Mouse (Mus musculus): ENCODE data around the gene Smim6.

Smim6 gene

GRCm38 (mm10) chr11:115955195-115955858 is 43.5 kb downstream of the Smim6 start:
- Histone ChIP-seq H3K4me1 (replicated peaks; ENCODE audit: low read depth, low read length) (peaks cover 74% of the 10 kb centered on the region), H3K36me3 (ENCODE audit: insufficient read depth, low read length) (peaks cover 89% of the 10 kb centered on the region), H3K27me3 (ENCODE audit: insufficient read depth, low read length) (no peaks in the 10 kb centered on the region), H3K9me3 (ENCODE audit: low read length) (no peaks in the 10 kb centered on the region), H3K4me3 (replicated peaks; ENCODE audit: low read length) (no peak overlapping the region)
- TF ChIP-seq NANOG (IDR thresholded peaks at IDR 0.05; ENCODE audit: borderline replicate concordance, low read length) (no peak), POU5F1 (IDR thresholded peaks at IDR 0.05; ENCODE audit: borderline replicate concordance, low read length) (no peak), CTCF (conservative IDR thresholded peaks at IDR 0.05; ENCODE audit: low read length) (no peak)

- Histone ChIP-seq H3K27me3 (ENCODE audit: insufficient read depth, low read length) (no peaks in the 10 kb centered on the region), H3K4me3 (replicated peaks; ENCODE audit: low read length) (peak overlapping the region; percentile 17; the same call in 1 of the 2 replicates), H3K4me1 (replicated peaks; ENCODE audit: low read depth, low read length) (peaks cover 76% of the 10 kb centered on the region), H3K36me3 (ENCODE audit: insufficient read depth, low read length) (peaks cover 89% of the 10 kb centered on the region), H3K9me3 (ENCODE audit: low read length) (no peaks in the 10 kb centered on the region)
- TF ChIP-seq POU5F1 (IDR thresholded peaks at IDR 0.05; ENCODE audit: borderline replicate concordance, low read length) (no peak), NANOG (IDR thresholded peaks at IDR 0.05; ENCODE audit: borderline replicate concordance, low read length) (no peak), CTCF (conservative IDR thresholded peaks at IDR 0.05; ENCODE audit: low read length) (no peak)
Observed at GRCm38 (mm10) chr11:115956453-115956852, 44.6 kb downstream of the Smim6 start.

- H3K9me3 ChIP-seq (ENCODE audit: low read length): no peaks in the 10 kb centered on the region
- TF ChIP-seq CTCF (conservative IDR thresholded peaks at IDR 0.05; ENCODE audit: low read length) (no peak), POU5F1 (IDR thresholded peaks at IDR 0.05; ENCODE audit: borderline replicate concordance, low read length) (no peak), NANOG (IDR thresholded peaks at IDR 0.05; ENCODE audit: borderline replicate concordance, low read length) (no peak)
- no peaks in the 10 kb centered on the region for H3K27me3 ChIP-seq (ENCODE audit: insufficient read depth, low read length)
- H3K4me3 ChIP-seq (replicated peaks; ENCODE audit: low read length): no peak overlapping the region
- H3K4me1 ChIP-seq (replicated peaks; ENCODE audit: low read depth, low read length): peaks cover 71% of the 10 kb centered on the region
- H3K36me3 ChIP-seq (ENCODE audit: insufficient read depth, low read length): peaks cover 88% of the 10 kb centered on the region
Observed at GRCm38 (mm10) chr11:115957971-115958370, 46.2 kb downstream of the Smim6 start.

- peaks cover under 1% of the 10 kb centered on the region for H3K27me3 ChIP-seq (ENCODE audit: insufficient read depth, low read length)
- H3K4me3 ChIP-seq (replicated peaks; ENCODE audit: low read length): no peak overlapping the region
- peaks cover 80% of the 10 kb centered on the region for H3K4me1 ChIP-seq (replicated peaks; ENCODE audit: low read depth, low read length)
- peaks cover 88% of the 10 kb centered on the region for H3K36me3 ChIP-seq (ENCODE audit: insufficient read depth, low read length)
- H3K9me3 ChIP-seq (ENCODE audit: low read length): no peaks in the 10 kb centered on the region
- no peak for TF ChIP-seq CTCF (conservative IDR thresholded peaks at IDR 0.05; ENCODE audit: low read length)
- TF ChIP-seq POU5F1 (IDR thresholded peaks at IDR 0.05; ENCODE audit: borderline replicate concordance, low read length): no peak
- no peak for TF ChIP-seq NANOG (IDR thresholded peaks at IDR 0.05; ENCODE audit: borderline replicate concordance, low read length)
Observed at GRCm38 (mm10) chr11:115959018-115959417, 47.2 kb downstream of the Smim6 start.

GRCm38 (mm10) chr11:115962651-115963412 is 51.0 kb downstream of the Smim6 start:
- no peak for TF ChIP-seq CTCF (conservative IDR thresholded peaks at IDR 0.05; ENCODE audit: low read length)
- no peak for TF ChIP-seq NANOG (IDR thresholded peaks at IDR 0.05; ENCODE audit: borderline replicate concordance, low read length)
- no peak for TF ChIP-seq POU5F1 (IDR thresholded peaks at IDR 0.05; ENCODE audit: borderline replicate concordance, low read length)
- peaks cover 85% of the 10 kb centered on the region for H3K36me3 ChIP-seq (ENCODE audit: insufficient read depth, low read length)
- no peaks in the 10 kb centered on the region for H3K9me3 ChIP-seq (ENCODE audit: low read length)
- no peak overlapping the region for H3K4me3 ChIP-seq (replicated peaks; ENCODE audit: low read length)
- H3K4me1 ChIP-seq (replicated peaks; ENCODE audit: low read depth, low read length): peaks cover 78% of the 10 kb centered on the region
- H3K27me3 ChIP-seq (ENCODE audit: insufficient read depth, low read length): peaks cover 4% of the 10 kb centered on the region

All from E14TG2a.4 (cell line).